Mouse (Mus musculus): ENCODE measurements around the gene Lix1.

GRCm38 (mm10) chr17:17392863-17393262 is 9.6 kb upstream of the Lix1 start:
- TF ChIP-seq GATA1 (IDR thresholded peaks at IDR 0.05; ENCODE audit: low read length), result no peak
- no peak for TF ChIP-seq TAL1 (IDR thresholded peaks at IDR 0.05; ENCODE audit: low read length)
